Comparison of ENCODE assay signal across 24 mouse cellular contexts in the genomic region with DNA sequence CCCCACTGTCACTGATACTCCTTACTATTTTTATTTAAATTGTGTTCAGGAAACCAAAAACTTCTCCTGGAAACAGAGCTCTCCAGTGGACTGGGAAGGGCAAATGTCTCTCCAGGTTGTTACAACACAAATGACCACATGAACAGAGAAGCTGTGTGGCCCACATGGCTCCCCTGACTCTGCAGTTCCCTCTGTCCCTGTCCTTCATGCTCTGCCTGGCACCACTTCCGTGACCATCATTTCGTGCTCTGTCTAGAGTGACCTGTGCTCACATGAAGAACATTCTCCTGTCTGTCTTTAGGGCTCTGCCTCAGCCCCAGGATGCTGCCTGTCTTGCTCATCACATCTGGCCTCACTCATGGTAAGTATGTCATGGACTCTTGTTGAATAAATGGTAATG.
"Had no signal": no experiment of that assay in that cellular context is flagged by ENCODE, and none has a peak within 500 bp of the region (broad histone marks: within the 10 kb centered on the region; RNA-seq: fewer than 3 reads in every experiment).

No protein-coding gene starts in this region.

- H3K4me1 ChIP-seq: heart, embryonic 13.5 days; heart, embryonic 15.5 days; hindbrain, embryonic 10.5 days; hindbrain, embryonic 12.5 days; intestine, embryonic 15.5 days; limb, embryonic 10.5 days; limb, embryonic 12.5 days; liver, embryonic 13.5 days had no signal

- H3K36me3 ChIP-seq: heart, embryonic 13.5 days; heart, embryonic 15.5 days; hindbrain, embryonic 10.5 days; hindbrain, embryonic 12.5 days; intestine, embryonic 15.5 days; limb, embryonic 10.5 days; limb, embryonic 12.5 days; liver, embryonic 13.5 days had no signal

- H3K9me3 ChIP-seq: heart, embryonic 13.5 days; heart, embryonic 15.5 days; intestine, embryonic 15.5 days; limb, embryonic 10.5 days; limb, embryonic 12.5 days; liver, embryonic 13.5 days had no signal

- H3K27ac ChIP-seq: heart, embryonic 13.5 days; heart, embryonic 15.5 days; hindbrain, embryonic 10.5 days; hindbrain, embryonic 12.5 days; hindbrain, embryonic 14.5 days; intestine, embryonic 15.5 days; layer of hippocampus, adult 2 months; left cerebral cortex, adult 2 months; limb, embryonic 10.5 days; limb, embryonic 12.5 days; liver, embryonic 13.5 days had no signal

- DNase-seq: gastrocnemius, postnatal 14 days; gastrocnemius, postnatal 36 days; heart, postnatal 4 days; kidney, adult 18-20 months; kidney, adult 8-10 months; kidney, postnatal 10 days; kidney, postnatal 4 days; liver; liver, embryonic 13.5 days had no signal

- H3K27me3 ChIP-seq: hindbrain, embryonic 12.5 days; intestine, embryonic 15.5 days; liver, embryonic 13.5 days had no signal

- H3K9ac ChIP-seq: heart, embryonic 13.5 days; heart, embryonic 15.5 days; hindbrain, embryonic 12.5 days; hindbrain, embryonic 14.5 days; intestine, embryonic 15.5 days; limb, embryonic 12.5 days; liver, embryonic 13.5 days had no signal

- ATAC-seq: hindbrain, embryonic 16.5 days; inflammation-experienced regulatory T-cells, adult 6 months; intestine, embryonic 15.5 days; intestine, postnatal 0 days had no signal

- H3K4me2 ChIP-seq: heart, embryonic 11.5 days; heart, embryonic 13.5 days; heart, embryonic 15.5 days; hindbrain, embryonic 12.5 days; hindbrain, embryonic 14.5 days; intestine, embryonic 15.5 days; limb, embryonic 12.5 days; liver, embryonic 11.5 days; liver, embryonic 13.5 days had no signal

- H3K4me3 ChIP-seq: heart, embryonic 13.5 days; heart, embryonic 15.5 days; hindbrain, embryonic 10.5 days; hindbrain, embryonic 12.5 days; intestine, embryonic 15.5 days; layer of hippocampus, adult 2 months; left cerebral cortex, adult 2 months; limb, embryonic 10.5 days; limb, embryonic 12.5 days; liver, embryonic 13.5 days had no signal
